Mouse (Mus musculus): ENCODE measurements around the gene Fgfr3. TPM values are rescaled to one million over a fixed set of nuclear protein-coding genes. Genes with fewer than 3 reads are reported as not detected.
A peak's percentile ranks its signal among the peaks of the same experiment; 100 is the strongest.

Gene Fgfr3
- polyA plus RNA-seq, 1 experiment from 2014 or later, result 23.9 TPM

- ATAC-seq, result no peak
- H3K27ac ChIP-seq (ENCODE audit: low read length), result no peak overlapping the region
- H3K27me3 ChIP-seq (ENCODE audit: control insufficient read depth, insufficient read depth, low read depth, low read length), result no peaks in the 10 kb centered on the region
- 93% methylated on average over 12 of the region's 12 CpGs for WGBS
- no peak overlapping the region for H3K4me3 ChIP-seq (ENCODE audit: low read depth, low read length)
- no peaks in the 10 kb centered on the region for H3K9me3 ChIP-seq (replicated peaks; ENCODE audit: control insufficient read depth, low read length, poor library complexity, severe bottlenecking)
- no peaks in the 10 kb centered on the region for H3K36me3 ChIP-seq (ENCODE audit: control insufficient read depth, insufficient read depth, low read length)
- H3K4me2 ChIP-seq (ENCODE audit: low read length), result no peak overlapping the region
- H3K4me1 ChIP-seq (ENCODE audit: control insufficient read depth, insufficient read depth, low read length), result no peaks in the 10 kb centered on the region
- no peak overlapping the region for H3K9ac ChIP-seq (ENCODE audit: low read depth, low read length)
Observed at GRCm38 (mm10) chr5:33733837-33734236, 12.4 kb downstream of the Fgfr3 start.

DNA sequence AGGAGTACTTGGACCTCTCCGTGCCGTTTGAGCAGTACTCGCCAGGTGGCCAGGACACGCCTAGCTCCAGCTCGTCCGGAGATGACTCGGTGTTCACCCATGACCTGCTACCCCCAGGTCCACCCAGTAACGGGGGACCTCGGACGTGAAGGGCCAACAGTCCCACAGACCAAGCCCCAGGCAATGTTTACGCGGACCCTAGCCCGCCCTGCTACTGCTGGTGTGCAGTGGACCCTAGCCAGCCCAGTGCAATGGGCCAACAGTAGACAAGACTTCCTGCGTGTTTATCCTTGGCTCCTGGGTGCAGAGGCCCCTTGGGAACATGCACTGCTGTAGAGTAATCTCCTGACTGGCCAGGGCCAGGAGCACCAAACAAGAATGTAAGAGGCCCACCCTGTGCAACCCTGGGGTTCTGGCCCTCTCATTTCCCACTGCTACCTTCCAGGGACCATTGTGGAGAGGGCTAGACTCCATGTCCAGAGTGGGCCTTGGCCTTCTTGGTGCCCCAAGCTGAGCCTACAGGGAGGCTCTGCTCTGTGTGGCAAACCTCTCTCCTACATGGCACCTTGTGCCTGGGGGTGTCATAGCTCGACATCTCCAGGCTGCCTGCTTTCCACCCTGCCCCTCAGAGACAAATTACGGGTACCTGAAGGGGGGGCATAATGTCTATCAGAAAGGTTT is 14.1 kb downstream of the Fgfr3 start:
- Histone ChIP-seq H3K36me3 (ENCODE audit: control insufficient read depth, insufficient read depth, low read length) (0 out of 2 replicates have a peak, but pooled peaks cover 3% of the 10 kb centered on the region), H3K9me3 (replicated peaks; ENCODE audit: control insufficient read depth, low read length, poor library complexity, severe bottlenecking) (no peaks in the 10 kb centered on the region), H3K4me2 (ENCODE audit: low read length) (no peak overlapping the region), H3K4me3 (ENCODE audit: low read depth, low read length) (no peak overlapping the region), H3K9ac (ENCODE audit: low read depth, low read length) (no peak overlapping the region), H3K27ac (ENCODE audit: low read length) (no peak overlapping the region), H3K27me3 (ENCODE audit: control insufficient read depth, insufficient read depth, low read depth, low read length) (no peaks in the 10 kb centered on the region), H3K4me1 (ENCODE audit: control insufficient read depth, insufficient read depth, low read length) (no peaks in the 10 kb centered on the region)
- no peak for ATAC-seq
- 85% methylated on average over 16 of the region's 16 CpGs for WGBS

DNA sequence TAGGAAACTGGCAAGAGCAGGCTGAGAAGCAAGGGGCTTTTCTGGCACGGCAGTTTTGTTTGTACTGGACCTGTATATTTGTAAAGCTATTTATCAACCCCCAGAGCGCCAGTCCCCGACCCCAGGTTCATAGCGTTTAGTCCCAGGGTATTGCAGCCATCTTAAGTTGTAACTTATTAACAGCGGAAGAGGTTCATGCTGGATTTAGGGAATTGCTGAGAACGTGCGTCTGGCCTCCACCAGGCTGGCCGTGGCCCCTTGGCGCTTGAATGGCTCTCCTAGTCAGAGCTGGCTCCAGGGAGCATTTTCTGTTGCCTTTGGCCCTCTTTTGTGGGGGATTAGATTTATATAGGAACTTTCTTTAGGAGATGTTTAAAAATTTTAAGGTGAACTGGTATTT is 14.8 kb downstream of the Fgfr3 start:
- no peak overlapping the region for H3K27ac ChIP-seq (ENCODE audit: low read length)
- H3K36me3 ChIP-seq (ENCODE audit: control insufficient read depth, insufficient read depth, low read length), result 0 out of 2 replicates have a peak, but pooled peaks cover 3% of the 10 kb centered on the region
- no peak overlapping the region for H3K4me3 ChIP-seq (ENCODE audit: low read depth, low read length)
- no peak for ATAC-seq
- no peak overlapping the region for H3K4me2 ChIP-seq (ENCODE audit: low read length)
- H3K4me1 ChIP-seq (ENCODE audit: control insufficient read depth, insufficient read depth, low read length), result no peaks in the 10 kb centered on the region
- H3K27me3 ChIP-seq (ENCODE audit: control insufficient read depth, insufficient read depth, low read depth, low read length), result no peaks in the 10 kb centered on the region
- WGBS, result 75% methylated on average over 9 of the region's 9 CpGs
- H3K9me3 ChIP-seq (replicated peaks; ENCODE audit: control insufficient read depth, low read length, poor library complexity, severe bottlenecking), result no peaks in the 10 kb centered on the region
- no peak overlapping the region for H3K9ac ChIP-seq (ENCODE audit: low read depth, low read length)

DNA sequence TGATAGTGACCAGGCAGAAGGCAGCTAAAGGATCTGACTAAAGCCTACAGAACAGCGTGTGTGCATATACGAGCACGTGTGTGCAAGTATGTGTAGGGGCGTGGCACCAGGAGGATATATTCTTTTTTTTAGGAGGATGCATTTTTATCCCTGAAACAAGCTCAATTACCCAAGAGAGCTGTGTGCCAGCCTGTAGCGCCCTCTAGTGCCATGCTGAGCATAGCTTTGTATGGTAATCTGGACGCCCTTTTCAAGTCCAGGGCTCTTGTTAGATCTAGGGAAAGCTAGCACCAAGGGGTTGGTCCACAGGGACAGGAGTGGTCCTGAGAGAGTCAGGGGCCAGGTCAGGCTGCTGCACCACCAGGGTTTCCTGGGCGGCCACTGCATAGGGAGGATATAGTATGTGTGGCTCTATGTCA is 16.4 kb downstream of the Fgfr3 start:
- no peaks in the 10 kb centered on the region for H3K27me3 ChIP-seq (ENCODE audit: control insufficient read depth, insufficient read depth, low read depth, low read length)
- H3K4me2 ChIP-seq (ENCODE audit: low read length), result no peak overlapping the region
- H3K4me3 ChIP-seq (ENCODE audit: low read depth, low read length), result no peak overlapping the region
- peaks cover 14% of the 10 kb centered on the region for H3K36me3 ChIP-seq (ENCODE audit: control insufficient read depth, insufficient read depth, low read length)
- WGBS, result 19% methylated on average over 7 of the region's 7 CpGs
- peak; percentile 33; the same call in 1 of the 2 replicates for ATAC-seq
- H3K4me1 ChIP-seq (ENCODE audit: control insufficient read depth, insufficient read depth, low read length), result no peaks in the 10 kb centered on the region
- no peak overlapping the region for H3K9ac ChIP-seq (ENCODE audit: low read depth, low read length)
- H3K27ac ChIP-seq (ENCODE audit: low read length), result no peak overlapping the region
- no peaks in the 10 kb centered on the region for H3K9me3 ChIP-seq (replicated peaks; ENCODE audit: control insufficient read depth, low read length, poor library complexity, severe bottlenecking)

DNA sequence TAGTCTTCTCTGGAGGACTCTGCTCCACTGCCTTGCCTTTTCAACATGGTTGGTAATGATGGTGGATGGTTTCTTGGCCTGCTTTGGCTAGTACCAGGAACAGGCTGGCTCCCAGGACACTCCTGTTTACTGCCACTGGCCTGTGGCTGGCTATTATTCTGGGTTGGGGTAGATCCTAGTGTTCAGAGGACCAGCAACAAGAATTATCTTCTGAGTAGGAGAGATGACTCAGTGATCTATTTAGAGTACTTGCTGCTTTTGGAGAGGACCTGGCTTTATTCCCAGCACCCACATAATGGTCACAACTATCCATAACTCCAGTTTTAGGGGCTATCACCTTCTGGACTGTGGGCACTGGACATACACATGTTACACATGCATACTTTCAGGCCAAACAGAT is 16.9 kb downstream of the Fgfr3 start:
- H3K4me3 ChIP-seq (ENCODE audit: low read depth, low read length), result no peak overlapping the region
- H3K9ac ChIP-seq (ENCODE audit: low read depth, low read length), result no peak overlapping the region
- H3K4me1 ChIP-seq (ENCODE audit: control insufficient read depth, insufficient read depth, low read length), result no peaks in the 10 kb centered on the region
- H3K9me3 ChIP-seq (replicated peaks; ENCODE audit: control insufficient read depth, low read length, poor library complexity, severe bottlenecking), result no peaks in the 10 kb centered on the region
- no peak overlapping the region for H3K27ac ChIP-seq (ENCODE audit: low read length)
- no peak overlapping the region for H3K4me2 ChIP-seq (ENCODE audit: low read length)
- peaks cover 18% of the 10 kb centered on the region for H3K36me3 ChIP-seq (ENCODE audit: control insufficient read depth, insufficient read depth, low read length)
- ATAC-seq, result no peak
- no peaks in the 10 kb centered on the region for H3K27me3 ChIP-seq (ENCODE audit: control insufficient read depth, insufficient read depth, low read depth, low read length)

DNA sequence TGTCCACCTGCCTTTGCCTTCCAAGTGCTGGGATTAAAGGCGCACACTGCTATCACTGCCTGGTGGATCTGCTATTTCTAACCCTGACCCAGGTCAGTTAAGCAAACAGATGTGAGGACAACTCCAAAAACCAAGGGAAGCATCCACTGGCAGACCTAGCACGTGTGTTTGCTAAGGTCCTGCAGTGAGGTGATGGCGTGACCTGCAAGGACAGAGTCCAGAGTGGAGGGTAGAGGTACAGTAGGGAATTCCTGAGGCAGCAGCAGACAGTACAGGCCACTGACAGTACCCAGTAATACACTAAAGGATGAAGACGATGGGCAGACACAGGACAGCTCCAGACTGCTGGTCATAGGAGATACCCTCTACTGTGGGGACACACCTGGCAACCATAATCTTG is 19.1 kb downstream of the Fgfr3 start:
- WGBS, result 91% methylated on average over 4 of the region's 4 CpGs
- Histone ChIP-seq H3K4me2 (ENCODE audit: low read length) (no peak overlapping the region), H3K27ac (ENCODE audit: low read length) (no peak overlapping the region), H3K4me1 (ENCODE audit: control insufficient read depth, insufficient read depth, low read length) (no peaks in the 10 kb centered on the region), H3K9ac (ENCODE audit: low read depth, low read length) (no peak overlapping the region), H3K4me3 (ENCODE audit: low read depth, low read length) (no peak overlapping the region), H3K27me3 (ENCODE audit: control insufficient read depth, insufficient read depth, low read depth, low read length) (no peaks in the 10 kb centered on the region), H3K36me3 (ENCODE audit: control insufficient read depth, insufficient read depth, low read length) (peaks cover 32% of the 10 kb centered on the region), H3K9me3 (replicated peaks; ENCODE audit: control insufficient read depth, low read length, poor library complexity, severe bottlenecking) (no peaks in the 10 kb centered on the region)
- ATAC-seq, result no peak

DNA sequence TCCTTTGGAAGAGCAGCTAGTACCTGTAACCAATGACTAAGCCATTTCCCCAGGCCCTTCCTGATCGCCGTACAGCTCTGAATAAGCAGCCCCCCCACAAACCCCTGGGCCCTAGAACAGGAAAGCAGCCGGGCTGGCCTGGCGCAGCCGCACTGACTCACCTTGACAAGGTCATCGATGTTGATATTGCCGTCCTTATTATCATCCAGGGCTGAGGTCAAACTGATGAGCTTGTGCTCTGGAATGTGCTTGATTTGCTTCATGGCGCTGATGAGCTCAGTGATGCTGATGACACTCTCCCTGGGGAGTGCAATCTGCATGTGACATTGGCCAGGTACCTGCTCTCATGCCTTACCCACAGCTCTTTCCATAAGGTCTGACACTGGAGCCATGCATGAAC is 22.0 kb downstream of the Fgfr3 start:
- Histone ChIP-seq H3K9me3 (replicated peaks; ENCODE audit: control insufficient read depth, low read length, poor library complexity, severe bottlenecking) (no peaks in the 10 kb centered on the region), H3K36me3 (ENCODE audit: control insufficient read depth, insufficient read depth, low read length) (peaks cover 45% of the 10 kb centered on the region), H3K27me3 (ENCODE audit: control insufficient read depth, insufficient read depth, low read depth, low read length) (no peaks in the 10 kb centered on the region), H3K4me2 (ENCODE audit: low read length) (no peak overlapping the region), H3K27ac (ENCODE audit: low read length) (no peak overlapping the region), H3K4me1 (ENCODE audit: control insufficient read depth, insufficient read depth, low read length) (no peaks in the 10 kb centered on the region), H3K9ac (ENCODE audit: low read depth, low read length) (no peak overlapping the region), H3K4me3 (ENCODE audit: low read depth, low read length) (no peak overlapping the region)
- WGBS, result 95% methylated on average over 8 of the region's 8 CpGs
- no peak for ATAC-seq

- H3K36me3 ChIP-seq (ENCODE audit: control insufficient read depth, insufficient read depth, low read length), result peaks cover 4% of the 10 kb centered on the region
- H3K27me3 ChIP-seq (ENCODE audit: control insufficient read depth, insufficient read depth, low read depth, low read length), result no peaks in the 10 kb centered on the region
- H3K4me1 ChIP-seq (ENCODE audit: control insufficient read depth, insufficient read depth, low read length), result peaks cover 15% of the 10 kb centered on the region
- no peak overlapping the region for H3K27ac ChIP-seq (ENCODE audit: low read length)
- no peak overlapping the region for H3K9ac ChIP-seq (ENCODE audit: low read depth, low read length)
- no peaks in the 10 kb centered on the region for H3K9me3 ChIP-seq (replicated peaks; ENCODE audit: control insufficient read depth, low read length, poor library complexity, severe bottlenecking)
- no peak overlapping the region for H3K4me3 ChIP-seq (ENCODE audit: low read depth, low read length)
- no peak for ATAC-seq
- no peak overlapping the region for H3K4me2 ChIP-seq (ENCODE audit: low read length)
Observed at GRCm38 (mm10) chr5:33777195-33777594, 55.7 kb downstream of the Fgfr3 start.

- H3K27me3 ChIP-seq (ENCODE audit: control insufficient read depth, insufficient read depth, low read depth, low read length), result no peaks in the 10 kb centered on the region
- ATAC-seq, result no peak; the same call in 1 of the 2 replicates
- WGBS, result 5% methylated on average over 11 of the region's 11 CpGs
Observed at GRCm38 (mm10) chr5:33781964-33782344, 60.5 kb downstream of the Fgfr3 start.

More at GRCm38 (mm10) chr5:33781964-33782344, 60.5 kb downstream of the Fgfr3 start:
- Histone ChIP-seq H3K4me2 (ENCODE audit: low read length) (peak overlapping the region; percentile 94), H3K27ac (ENCODE audit: low read length) (peak overlapping the region; percentile 88), H3K36me3 (ENCODE audit: control insufficient read depth, insufficient read depth, low read length) (peaks cover 4% of the 10 kb centered on the region), H3K4me1 (ENCODE audit: control insufficient read depth, insufficient read depth, low read length) (peaks cover 18% of the 10 kb centered on the region), H3K9ac (ENCODE audit: low read depth, low read length) (peak overlapping the region; percentile 92), H3K4me3 (ENCODE audit: low read depth, low read length) (peak overlapping the region; percentile 87), H3K9me3 (replicated peaks; ENCODE audit: control insufficient read depth, low read length, poor library complexity, severe bottlenecking) (no peaks in the 10 kb centered on the region)

All from midbrain, embryonic 16.5 days (tissue).